Mouse (Mus musculus): ENCODE measurements around the gene Pgp. TPM values are rescaled to one million over a fixed set of nuclear protein-coding genes. Genes with fewer than 3 reads are reported as not detected.
"Not testable (repeated sequence)": the region's sequence is repeated elsewhere in the genome, so short reads cannot be mapped to it uniquely, and the experiment has no call there.

The Pgp gene
- polyA plus RNA-seq, 1 experiment, result 100 TPM

- not testable (repeated sequence) for DNase-seq (ENCODE audit: low read depth)
Observed at GRCm38 (mm10) chr17:24455523-24456206, 14.5 kb upstream of the Pgp start.

GRCm38 (mm10) chr17:24461580-24461979 lies 8.6 kb upstream of the Pgp start:
- no peak for DNase-seq (ENCODE audit: low read depth)

GRCm38 (mm10) chr17:24462932-24463331 lies 7.3 kb upstream of the Pgp start:
- no peak for DNase-seq (ENCODE audit: low read depth)

GRCm38 (mm10) chr17:24463374-24464133 lies 6.6 kb upstream of the Pgp start:
- no peak for DNase-seq (ENCODE audit: low read depth)

- no peak for DNase-seq (ENCODE audit: low read depth)
Observed at GRCm38 (mm10) chr17:24468636-24469246, 1.5 kb upstream of the Pgp start.

GRCm38 (mm10) chr17:24469336-24469909 lies 769 bp upstream of the Pgp start:
- no peak for DNase-seq (ENCODE audit: low read depth)

- DNase-seq (ENCODE audit: low read depth), result no peak
Observed at GRCm38 (mm10) chr17:24470701-24471527, 722 bp downstream of the Pgp start.

- no peak for DNase-seq (ENCODE audit: low read depth)
Observed at GRCm38 (mm10) chr17:24472512-24472911, 2.3 kb downstream of the Pgp start.

GRCm38 (mm10) chr17:24473612-24474275 lies 3.6 kb downstream of the Pgp start, which contains the start of gene Bricd5:
Bricd5 (plus strand) TSS chr17:24473884.
- no peak for DNase-seq (ENCODE audit: low read depth)

GRCm38 (mm10) chr17:24474557-24474956 lies 4.4 kb downstream of the Pgp start:
- DNase-seq (ENCODE audit: low read depth), result no peak

- no peak for DNase-seq (ENCODE audit: low read depth)
Observed at GRCm38 (mm10) chr17:24475586-24475985, 5.4 kb downstream of the Pgp start.

GRCm38 (mm10) chr17:24476022-24476776 lies 6.0 kb downstream of the Pgp start:
- DNase-seq (ENCODE audit: low read depth), result no peak

- DNase-seq (ENCODE audit: low read depth), result no peak
Observed at GRCm38 (mm10) chr17:24477053-24477984, 7.1 kb downstream of the Pgp start.

- DNase-seq (ENCODE audit: low read depth), result no peak
Observed at GRCm38 (mm10) chr17:24477985-24478600, 7.9 kb downstream of the Pgp start.

GRCm38 (mm10) chr17:24478663-24479380 lies 8.6 kb downstream of the Pgp start, which contains the start of gene Mlst8:
Mlst8 (minus strand) TSS chr17:24479078.
- no peak for DNase-seq (ENCODE audit: low read depth)

- no peak for DNase-seq (ENCODE audit: low read depth)
Observed at GRCm38 (mm10) chr17:24479431-24479830, 9.2 kb downstream of the Pgp start.

GRCm38 (mm10) chr17:24480201-24480826 lies 10.1 kb downstream of the Pgp start:
- no peak for DNase-seq (ENCODE audit: low read depth)

Data from gonadal fat pad, adult 2 months (tissue).